Mouse (Mus musculus) cerebellum, adult 9-10 months (tissue): ENCODE measurements around the gene Fcamr.

Source experiments
- DNase-seq: peaks from one replicate; pipeline ENCODE4 v3.0.0; 2022

Fcamr gene

GRCm38 (mm10) chr1:130802976-130803375, 2.3 kb downstream of the Fcamr start:
- no peak for DNase-seq

- no peak for DNase-seq
Measured at GRCm38 (mm10) chr1:130804279-130804678, 3.6 kb downstream of the Fcamr start.

- no peak for DNase-seq
Measured at GRCm38 (mm10) chr1:130810906-130811305, 10.2 kb downstream of the Fcamr start.

GRCm38 (mm10) chr1:130811316-130811715, 10.6 kb downstream of the Fcamr start:
- no peak for DNase-seq

- DNase-seq = no peak
Measured at GRCm38 (mm10) chr1:130819737-130820136, 19.0 kb downstream of the Fcamr start.

GRCm38 (mm10) chr1:130820316-130821148, 19.8 kb downstream of the Fcamr start:
- DNase-seq = no peak

- no peak for DNase-seq
Measured at GRCm38 (mm10) chr1:130821149-130821471, 20.4 kb downstream of the Fcamr start.

GRCm38 (mm10) chr1:130821911-130822625, 21.4 kb downstream of the Fcamr start:
- no peak for DNase-seq

- no peak for DNase-seq
Measured at GRCm38 (mm10) chr1:130826448-130826847, 25.7 kb downstream of the Fcamr start, which contains the start of gene Pigr. Gene Pigr (plus strand): TSS chr1:130826684.

GRCm38 (mm10) chr1:130828656-130829055, 28.0 kb downstream of the Fcamr start:
- no peak for DNase-seq

GRCm38 (mm10) chr1:130829906-130830830, 29.5 kb downstream of the Fcamr start:
- no peak for DNase-seq

- no peak for DNase-seq
Measured at GRCm38 (mm10) chr1:130832230-130833149, 31.8 kb downstream of the Fcamr start.

GRCm38 (mm10) chr1:130835161-130835936, 34.6 kb downstream of the Fcamr start:
- peak; percentile 69 for DNase-seq

GRCm38 (mm10) chr1:130838288-130838687, 37.6 kb downstream of the Fcamr start:
- no peak for DNase-seq

- no peak for DNase-seq
Measured at GRCm38 (mm10) chr1:130840599-130841379, 40.1 kb downstream of the Fcamr start.

- DNase-seq = no peak
Measured at GRCm38 (mm10) chr1:130841621-130842020, 40.9 kb downstream of the Fcamr start.

GRCm38 (mm10) chr1:130844516-130844915, 43.8 kb downstream of the Fcamr start:
- no peak for DNase-seq

- no peak for DNase-seq
Measured at GRCm38 (mm10) chr1:130849530-130850214, 49.0 kb downstream of the Fcamr start.

- no peak for DNase-seq
Measured at GRCm38 (mm10) chr1:130850405-130850804, 49.7 kb downstream of the Fcamr start.

GRCm38 (mm10) chr1:130854819-130855218, 54.1 kb downstream of the Fcamr start:
- no peak for DNase-seq
